Mouse (Mus musculus): ENCODE measurements around the gene Tcl1b2.

DNA sequence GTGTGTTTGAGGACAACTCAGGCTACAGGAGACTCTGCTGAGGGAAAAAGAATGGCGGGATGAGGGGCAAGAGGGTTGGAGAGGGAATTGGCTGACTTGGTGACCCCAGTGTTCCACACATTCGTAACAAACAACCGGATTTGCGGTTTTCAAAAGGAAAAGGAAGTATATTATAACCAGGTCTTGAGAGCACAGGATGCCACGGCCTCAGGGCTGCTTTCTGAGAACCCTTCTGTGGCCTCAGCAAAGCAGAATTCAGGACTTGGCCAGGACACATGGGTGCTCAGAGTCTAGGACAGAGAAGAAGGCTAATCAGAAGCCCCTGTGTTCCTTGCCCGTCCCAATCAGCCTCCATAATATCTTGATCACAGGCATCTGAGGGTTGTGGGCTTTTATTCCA is 13.0 kb downstream of the Tcl1b2 start:
- TF ChIP-seq CTCF (IDR thresholded peaks at IDR 0.05; ENCODE audit: borderline replicate concordance, insufficient read depth, low read depth, low read length) = no peak
- no peak for TF ChIP-seq POLR2A (IDR thresholded peaks at IDR 0.05; ENCODE audit: borderline replicate concordance, insufficient read depth, low read length)

Measured in cerebellum, adult 2 months (tissue).